Mouse (Mus musculus): Measurements from ENCODE around the gene Edf1. TPM values are rescaled to one million over a fixed set of nuclear protein-coding genes. Genes with fewer than 3 reads are reported as not detected.

The Edf1 gene
- polyA plus RNA-seq, 1 experiment, result 350 TPM

GRCm38 (mm10) chr2:25576965-25577891, 19.6 kb downstream of the Edf1 start:
- DNase-seq, result peak; percentile 56 to 68
- H3K27me3 ChIP-seq (ENCODE audit: control insufficient read depth, insufficient read depth, low read length), result no peaks in the 10 kb centered on the region
- TF ChIP-seq CTCF (IDR thresholded peaks at IDR 0.05; ENCODE audit: borderline replicate concordance, insufficient read depth, low read depth, low read length) (no peak), POLR2A (IDR thresholded peaks at IDR 0.05; ENCODE audit: borderline replicate concordance, insufficient read depth, low read length) (no peak)
- peak overlapping the region; percentile 96 for H3K27ac ChIP-seq (ENCODE audit: insufficient read depth, low read length)
- H3K4me3 ChIP-seq (replicated peaks; ENCODE audit: insufficient read depth, low read depth, low read length), result peak overlapping the region; percentile 32
- peaks cover 52% of the 10 kb centered on the region for H3K4me1 ChIP-seq (ENCODE audit: control insufficient read depth, insufficient read depth, low read length)
- 19% methylated on average over 92 of the region's 92 CpGs for WGBS

- peak; percentile 54 to 78 for DNase-seq
- no peaks in the 10 kb centered on the region for H3K27me3 ChIP-seq (ENCODE audit: control insufficient read depth, insufficient read depth, low read length)
- H3K27ac ChIP-seq (ENCODE audit: insufficient read depth, low read length), result peak overlapping the region; percentile 96
- WGBS, result 12% methylated on average over 75 of the region's 75 CpGs
- H3K4me1 ChIP-seq (ENCODE audit: control insufficient read depth, insufficient read depth, low read length), result peaks cover 60% of the 10 kb centered on the region
- peak overlapping the region; percentile 70 for H3K4me3 ChIP-seq (replicated peaks; ENCODE audit: insufficient read depth, low read depth, low read length)
- no peak for TF ChIP-seq CTCF (IDR thresholded peaks at IDR 0.05; ENCODE audit: borderline replicate concordance, insufficient read depth, low read depth, low read length)
- no peak for TF ChIP-seq POLR2A (IDR thresholded peaks at IDR 0.05; ENCODE audit: borderline replicate concordance, insufficient read depth, low read length)
Measured at GRCm38 (mm10) chr2:25577951-25578795, 20.5 kb downstream of the Edf1 start.

- 10% methylated on average over 77 of the region's 77 CpGs for WGBS
- Histone ChIP-seq H3K27me3 (ENCODE audit: control insufficient read depth, insufficient read depth, low read length) (no peaks in the 10 kb centered on the region), H3K4me1 (ENCODE audit: control insufficient read depth, insufficient read depth, low read length) (peaks cover 63% of the 10 kb centered on the region), H3K27ac (ENCODE audit: insufficient read depth, low read length) (peak overlapping the region; percentile 96), H3K4me3 (replicated peaks; ENCODE audit: insufficient read depth, low read depth, low read length) (peak overlapping the region; percentile 70)
- peak; percentile 68 to 81 for DNase-seq
- TF ChIP-seq POLR2A (IDR thresholded peaks at IDR 0.05; ENCODE audit: borderline replicate concordance, insufficient read depth, low read length), result no peak
- TF ChIP-seq CTCF (IDR thresholded peaks at IDR 0.05; ENCODE audit: borderline replicate concordance, insufficient read depth, low read depth, low read length), result no peak
Measured at GRCm38 (mm10) chr2:25578796-25579736, 21.4 kb downstream of the Edf1 start.

- peak overlapping the region; percentile 70 for H3K4me3 ChIP-seq (replicated peaks; ENCODE audit: insufficient read depth, low read depth, low read length)
- TF ChIP-seq POLR2A (IDR thresholded peaks at IDR 0.05; ENCODE audit: borderline replicate concordance, insufficient read depth, low read length), result no peak
- peak; percentile 79 for TF ChIP-seq CTCF (IDR thresholded peaks at IDR 0.05; ENCODE audit: borderline replicate concordance, insufficient read depth, low read depth, low read length)
- H3K4me1 ChIP-seq (ENCODE audit: control insufficient read depth, insufficient read depth, low read length), result peaks cover 70% of the 10 kb centered on the region
- H3K27ac ChIP-seq (ENCODE audit: insufficient read depth, low read length), result peak overlapping the region; percentile 96
- peak; percentile 84 to 86 for DNase-seq
- H3K27me3 ChIP-seq (ENCODE audit: control insufficient read depth, insufficient read depth, low read length), result no peaks in the 10 kb centered on the region
- WGBS, result 5% methylated on average over 27 of the region's 27 CpGs
Measured at GRCm38 (mm10) chr2:25579737-25580460, 22.3 kb downstream of the Edf1 start.

- Histone ChIP-seq H3K27me3 (ENCODE audit: control insufficient read depth, insufficient read depth, low read length) (no peaks in the 10 kb centered on the region), H3K4me3 (replicated peaks; ENCODE audit: insufficient read depth, low read depth, low read length) (peak overlapping the region; percentile 70), H3K4me1 (ENCODE audit: control insufficient read depth, insufficient read depth, low read length) (peaks cover 74% of the 10 kb centered on the region), H3K27ac (ENCODE audit: insufficient read depth, low read length) (peak overlapping the region; percentile 96)
- 4% methylated on average over 6 of the region's 6 CpGs for WGBS
- peak; percentile 58 to 64 for DNase-seq
- TF ChIP-seq POLR2A (IDR thresholded peaks at IDR 0.05; ENCODE audit: borderline replicate concordance, insufficient read depth, low read length) (no peak), CTCF (IDR thresholded peaks at IDR 0.05; ENCODE audit: borderline replicate concordance, insufficient read depth, low read depth, low read length) (no peak)
Measured at GRCm38 (mm10) chr2:25580621-25581101, 23.0 kb downstream of the Edf1 start.

- peaks cover 67% of the 10 kb centered on the region for H3K4me1 ChIP-seq (ENCODE audit: control insufficient read depth, insufficient read depth, low read length)
- DNase-seq, result peak; percentile 88 to 92
- TF ChIP-seq POLR2A (IDR thresholded peaks at IDR 0.05; ENCODE audit: borderline replicate concordance, insufficient read depth, low read length), result 0 out of 2 replicates have a peak, but pooled peaks have one; percentile 7
- peak; percentile 79 for TF ChIP-seq CTCF (IDR thresholded peaks at IDR 0.05; ENCODE audit: borderline replicate concordance, insufficient read depth, low read depth, low read length)
- WGBS, result under 1% methylated on average over 19 of the region's 19 CpGs
- H3K27me3 ChIP-seq (ENCODE audit: control insufficient read depth, insufficient read depth, low read length), result no peaks in the 10 kb centered on the region
- H3K4me3 ChIP-seq (replicated peaks; ENCODE audit: insufficient read depth, low read depth, low read length), result peak within 1 kb of the TSS; percentile 70
- H3K27ac ChIP-seq (ENCODE audit: insufficient read depth, low read length), result peak within 1 kb of the TSS; percentile 96
Measured at GRCm38 (mm10) chr2:25581294-25581864, 23.7 kb downstream of the Edf1 start, which contains the start of gene Ajm1. TSS of gene Ajm1 (minus strand) at chr2:25581757.
